Mouse (Mus musculus) kidney, embryonic 14.5 days (tissue): Measurements from ENCODE around the gene Polr2f. TPM values are rescaled to one million over a fixed set of nuclear protein-coding genes. Genes with fewer than 3 reads are reported as not detected.

Source experiments
- ATAC-seq: fragments of 200-750 bp; cut with Nextera tagmentation; 2 replicates; pipeline ENCODE4 v1.8.0; 2017; ENCODE audit warnings: moderate number of reproducible peaks, mild to moderate bottlenecking, moderate TSS enrichment, moderate library complexity; ENCODE audit not compliant: low FRiP score, low TSS enrichment
- H3K27ac ChIP-seq: fragments of 300-500 bp; sonication (generic); 2 replicates; pipeline ENCODE4 v1.5.1; 2014; ENCODE audit warnings: low read depth, mild to moderate bottlenecking, low read length, moderate library complexity, mixed read lengths
- H3K27me3 ChIP-seq: fragments of 300-500 bp; sonication (generic); 2 replicates; pipeline ENCODE4 v1.6.1; 2014; ENCODE audit warnings: mild to moderate bottlenecking, low read length; ENCODE audit not compliant: control insufficient read depth, insufficient read depth
- H3K36me3 ChIP-seq: fragments of 300-500 bp; sonication (generic); 2 replicates; pipeline ENCODE4 v1.6.1; 2014; ENCODE audit warnings: low read length, mixed read lengths; ENCODE audit not compliant: control insufficient read depth, insufficient read depth
- H3K4me1 ChIP-seq: fragments of 300-500 bp; sonication (generic); 2 replicates; pipeline ENCODE4 v1.6.1; 2014; ENCODE audit warnings: low read length, mixed read lengths; ENCODE audit not compliant: control insufficient read depth, insufficient read depth
- H3K4me2 ChIP-seq: fragments of 300-500 bp; sonication (generic); replicated peaks from 2 replicates; pipeline ENCODE4 v1.6.1; 2014; ENCODE audit warnings: low read depth, mild to moderate bottlenecking, low read length
- H3K4me3 ChIP-seq: fragments of 300-500 bp; sonication (generic); 2 replicates; pipeline ENCODE4 v1.5.1; 2014; ENCODE audit warnings: mild to moderate bottlenecking, low read length
- H3K9ac ChIP-seq: fragments of 300-500 bp; sonication (generic); 2 replicates; pipeline ENCODE4 v1.6.1; 2014; ENCODE audit warnings: low read depth, mild to moderate bottlenecking, low read length, moderate library complexity
- H3K9me3 ChIP-seq: fragments of 300-500 bp; sonication (generic); 2 replicates; pipeline ENCODE4 v1.6.1; 2016; ENCODE audit warnings: low read length; ENCODE audit not compliant: control insufficient read depth
- WGBS: fragments of 180-500 bp; shearing (Covaris S2); extraction: QIAGEN DNeasy Blood & Tissue Kit; methylation state at CpG from one replicate; pipeline ENCODE4 v1.1.7; 2014; 5-methylcytosine and 5-hydroxymethylcytosine counted together
- polyA plus RNA-seq: library from polyadenylated mRNA; unstranded; fragments of >200 nt; fragmentation: Nextera tagmentation; extraction: Ambion mirVana; gene quantifications from 2 replicates; pipeline ENCODE4 v1.2.1, GENCODE M21; 2014

Polr2f gene
- polyA plus RNA-seq, 1 experiment from 2014 or later = 352 TPM

- Histone ChIP-seq H3K36me3 (peaks cover 69% of the 10 kb centered on the region), H3K4me1 (no peaks in the 10 kb centered on the region), H3K4me3 (no peak overlapping the region), H3K9ac (no peak overlapping the region), H3K27ac (no peak overlapping the region), H3K4me2 (no peak overlapping the region), H3K9me3 (no peaks in the 10 kb centered on the region; the same call in 1 of the 2 replicates), H3K27me3 (no peaks in the 10 kb centered on the region)
- no peak for ATAC-seq
- 81% methylated on average over 13 of the region's 13 CpGs for WGBS
Observed at GRCm38 (mm10) chr15:79126217-79126932, 14.4 kb upstream of the Polr2f start.

- Histone ChIP-seq H3K4me1 (no peaks in the 10 kb centered on the region), H3K9ac (no peak overlapping the region), H3K27me3 (no peaks in the 10 kb centered on the region), H3K4me3 (no peak overlapping the region), H3K27ac (no peak overlapping the region), H3K4me2 (no peak overlapping the region), H3K9me3 (no peaks in the 10 kb centered on the region; the same call in 1 of the 2 replicates), H3K36me3 (peaks cover 72% of the 10 kb centered on the region)
- ATAC-seq = no peak
- 93% methylated on average over 12 of the region's 12 CpGs for WGBS
Observed at GRCm38 (mm10) chr15:79127101-79127500, 13.7 kb upstream of the Polr2f start.

GRCm38 (mm10) chr15:79128208-79128607 lies 12.6 kb upstream of the Polr2f start:
- Histone ChIP-seq H3K36me3 (peaks cover 71% of the 10 kb centered on the region), H3K27ac (no peak overlapping the region), H3K4me1 (no peaks in the 10 kb centered on the region), H3K4me2 (no peak overlapping the region), H3K27me3 (no peaks in the 10 kb centered on the region), H3K9me3 (no peaks in the 10 kb centered on the region; the same call in 1 of the 2 replicates), H3K9ac (no peak overlapping the region), H3K4me3 (no peak overlapping the region)
- WGBS = 96% methylated on average over 5 of the region's 5 CpGs
- no peak for ATAC-seq

- no peak for ATAC-seq
- no peak overlapping the region for H3K4me2 ChIP-seq
- H3K27ac ChIP-seq = no peak overlapping the region
- H3K4me3 ChIP-seq = no peak overlapping the region
- WGBS = 71% methylated on average over 7 of the region's 7 CpGs
- no peaks in the 10 kb centered on the region for H3K27me3 ChIP-seq
- H3K4me1 ChIP-seq = no peaks in the 10 kb centered on the region
- no peaks in the 10 kb centered on the region; the same call in 1 of the 2 replicates for H3K9me3 ChIP-seq
- H3K36me3 ChIP-seq = peaks cover 70% of the 10 kb centered on the region
- no peak overlapping the region for H3K9ac ChIP-seq
Observed at GRCm38 (mm10) chr15:79129311-79129710, 11.5 kb upstream of the Polr2f start.

DNA sequence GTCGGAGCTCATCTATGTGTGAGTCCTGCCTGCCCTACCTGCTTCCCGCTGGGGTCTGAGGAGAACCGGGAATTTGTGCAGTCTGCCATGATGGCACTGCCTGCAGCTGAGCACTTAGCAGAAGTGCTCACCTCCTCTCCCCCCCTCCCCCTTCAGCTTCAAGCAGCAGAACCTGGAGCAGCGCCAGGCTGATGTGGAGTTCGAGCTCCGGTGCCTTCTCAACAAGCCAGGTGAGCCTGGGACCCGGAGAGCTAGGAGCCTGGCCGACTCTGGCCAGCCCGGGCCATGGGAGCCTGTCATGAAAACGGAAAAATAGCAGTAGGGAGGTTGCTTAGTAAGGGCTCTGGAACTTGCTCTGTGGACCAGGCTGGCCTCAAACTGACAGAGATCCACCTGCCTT lies 10.0 kb upstream of the Polr2f start:
- Histone ChIP-seq H3K9ac (no peak overlapping the region), H3K4me1 (0 out of 2 replicates have a peak, but pooled peaks cover 1% of the 10 kb centered on the region), H3K27ac (no peak overlapping the region), H3K27me3 (no peaks in the 10 kb centered on the region), H3K4me2 (no peak overlapping the region), H3K4me3 (no peak overlapping the region), H3K36me3 (peaks cover 56% of the 10 kb centered on the region), H3K9me3 (no peaks in the 10 kb centered on the region; the same call in 1 of the 2 replicates)
- 77% methylated on average over 10 of the region's 10 CpGs for WGBS
- ATAC-seq = no peak

GRCm38 (mm10) chr15:79131442-79131841 lies 9.4 kb upstream of the Polr2f start:
- no peak overlapping the region for H3K27ac ChIP-seq

GRCm38 (mm10) chr15:79133191-79133661 lies 7.6 kb upstream of the Polr2f start:
- H3K9me3 ChIP-seq = no peaks in the 10 kb centered on the region; the same call in 1 of the 2 replicates
- H3K4me2 ChIP-seq = no peak overlapping the region
- no peak overlapping the region for H3K9ac ChIP-seq
- ATAC-seq = no peak
- no peak overlapping the region for H3K4me3 ChIP-seq
- WGBS = 75% methylated on average over 6 of the region's 6 CpGs
- H3K4me1 ChIP-seq = 0 out of 2 replicates have a peak, but pooled peaks cover 2% of the 10 kb centered on the region
- H3K36me3 ChIP-seq = peaks cover 35% of the 10 kb centered on the region
- H3K27ac ChIP-seq = no peak overlapping the region
- no peaks in the 10 kb centered on the region for H3K27me3 ChIP-seq

More at GRCm38 (mm10) chr15:79131442-79131841, 9.4 kb upstream of the Polr2f start:
- H3K27me3 ChIP-seq = no peaks in the 10 kb centered on the region
- H3K4me2 ChIP-seq = no peak overlapping the region
- ATAC-seq = no peak
- no peak overlapping the region for H3K4me3 ChIP-seq
- no peaks in the 10 kb centered on the region; the same call in 1 of the 2 replicates for H3K9me3 ChIP-seq
- H3K4me1 ChIP-seq = 0 out of 2 replicates have a peak, but pooled peaks cover 2% of the 10 kb centered on the region
- 69% methylated on average over 7 of the region's 7 CpGs for WGBS
- no peak overlapping the region for H3K9ac ChIP-seq
- H3K36me3 ChIP-seq = peaks cover 50% of the 10 kb centered on the region

DNA sequence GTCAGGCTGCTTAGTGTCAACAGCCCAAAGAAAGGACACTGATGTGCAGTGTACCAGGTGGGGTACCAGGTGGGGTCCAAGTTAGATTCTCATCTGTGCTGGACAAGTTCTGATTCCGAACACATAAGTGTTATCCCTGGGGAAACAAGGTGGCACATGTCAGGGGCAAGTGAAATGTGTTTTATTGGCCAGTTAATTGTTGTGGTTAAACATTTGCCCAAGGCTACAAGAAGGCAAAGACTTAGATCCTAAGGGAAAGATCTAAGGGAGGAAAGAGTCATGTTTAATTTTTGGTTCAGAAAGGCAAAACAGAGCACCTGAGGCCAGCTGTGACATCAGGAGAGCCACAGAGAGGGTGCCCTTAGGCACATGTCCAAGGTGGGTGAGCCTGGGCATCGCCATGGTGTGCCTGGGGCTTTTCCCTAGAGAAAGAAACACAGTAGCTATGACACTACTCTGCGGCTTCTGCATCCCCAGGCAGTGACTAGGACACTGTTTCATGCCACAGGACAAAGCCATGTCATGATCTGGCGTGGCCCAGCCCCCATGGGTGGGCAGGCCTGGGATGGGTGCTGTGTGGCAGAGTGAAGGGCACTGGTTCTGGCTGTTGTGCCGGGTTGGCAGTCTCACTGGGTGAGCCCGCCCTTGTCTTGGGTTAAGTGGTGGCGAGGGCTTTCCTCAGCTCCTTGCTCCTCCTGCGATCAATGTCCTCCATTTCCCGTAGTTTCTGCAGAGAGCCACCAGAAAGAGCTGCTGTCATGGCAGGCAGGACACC lies 6.1 kb upstream of the Polr2f start:
- Histone ChIP-seq H3K4me1 (0 out of 2 replicates have a peak, but pooled peaks cover 2% of the 10 kb centered on the region), H3K4me3 (no peak overlapping the region), H3K27ac (no peak overlapping the region; the same call in 1 of the 2 replicates), H3K27me3 (no peaks in the 10 kb centered on the region), H3K36me3 (peaks cover 31% of the 10 kb centered on the region), H3K9me3 (no peaks in the 10 kb centered on the region), H3K4me2 (no peak overlapping the region), H3K9ac (no peak overlapping the region)
- ATAC-seq = no peak
- 86% methylated on average over 9 of the region's 9 CpGs for WGBS
